ENCODE assay signal across 16 mouse cellular contexts in genomic region chr1:133779043-133779442, GRCm38 (mm10). TPM values are rescaled to one million over a fixed set of nuclear protein-coding genes. Genes with fewer than 3 reads are reported as not detected.
DNase-seq lines count a peak whose midpoint lies in the region; ATAC-seq and TF ChIP-seq lines count a peak whose summit lies in the region.
"Had no signal": no experiment of that assay in that cellular context is flagged by ENCODE, and none has a peak within 500 bp of the region (broad histone marks: within the 10 kb centered on the region; RNA-seq: fewer than 3 reads in every experiment).

No protein-coding gene starts in this region.

- DNase-seq in kidney, adult 2 months, result peak; percentile 21
- peak; percentile 41 for DNase-seq in urinary bladder, postnatal 14 days (ENCODE audit: low spot score)
- no peak for DNase-seq in urinary bladder, postnatal 25 days (ENCODE audit: low spot score)
- DNase-seq in thymus, postnatal 0 days (ENCODE audit: low spot score), result no peak
- DNase-seq in forebrain, embryonic 11.5 days (ENCODE audit: low spot score), result no peak
- DNase-seq: forebrain, postnatal 0 days; gastrocnemius, postnatal 10 days; heart, postnatal 36 days; layer of hippocampus, adult 9-11 months; left cerebral cortex, postnatal 4 days had no signal

- H3K9me3 ChIP-seq in kidney, embryonic 15.5 days (replicated peaks), result no peaks in the 10 kb centered on the region
- no peaks in the 10 kb centered on the region for H3K9me3 ChIP-seq in forebrain, embryonic 11.5 days (ENCODE audit: control insufficient read depth, low read length)
- H3K9me3 ChIP-seq: liver, embryonic 15.5 days had no signal

- TF ChIP-seq POLR2A in kidney, adult 2 months (IDR thresholded peaks at IDR 0.05; ENCODE audit: low read depth, low read length), result no peak

- H3K4me2 ChIP-seq in kidney, embryonic 15.5 days, result no peak overlapping the region
- no peak overlapping the region for H3K4me2 ChIP-seq in forebrain, embryonic 11.5 days (ENCODE audit: low read depth, low read length, severe bottlenecking)
- H3K4me2 ChIP-seq: heart, embryonic 11.5 days; liver, embryonic 15.5 days had no signal

- no peak overlapping the region for H3K4me3 ChIP-seq in kidney, adult 2 months (ENCODE audit: insufficient read depth, low read depth, low read length)
- no peak overlapping the region for H3K4me3 ChIP-seq in kidney, embryonic 15.5 days (replicated peaks)
- H3K4me3 ChIP-seq in forebrain, embryonic 11.5 days (ENCODE audit: low read depth, low read length), result no peak overlapping the region
- H3K4me3 ChIP-seq: liver, embryonic 15.5 days had no signal

- no peak for TF ChIP-seq CTCF in kidney, adult 2 months (conservative IDR thresholded peaks at IDR 0.05; ENCODE audit: insufficient read depth, insufficient read length, low read depth, low read length)

- no peak overlapping the region for H3K9ac ChIP-seq in kidney, embryonic 15.5 days
- no peak overlapping the region for H3K9ac ChIP-seq in forebrain, embryonic 11.5 days (ENCODE audit: low read length)
- H3K9ac ChIP-seq: forebrain, postnatal 0 days; liver, embryonic 15.5 days had no signal

- no peaks in the 10 kb centered on the region for H3K36me3 ChIP-seq in kidney, adult 2 months (ENCODE audit: control insufficient read depth, insufficient read depth, low read length)
- no peaks in the 10 kb centered on the region for H3K36me3 ChIP-seq in kidney, embryonic 15.5 days
- no peaks in the 10 kb centered on the region for H3K36me3 ChIP-seq in forebrain, embryonic 11.5 days (ENCODE audit: control insufficient read depth, insufficient read depth, low read length)

- WGBS in kidney, adult 2 months, result 100% methylated on average over 1 of the region's 1 CpGs
- WGBS in kidney, embryonic 15.5 days, result 92% methylated on average over 1 of the region's 1 CpGs
- 97% methylated on average over 1 of the region's 1 CpGs for WGBS in forebrain, embryonic 11.5 days

- ATAC-seq in kidney, embryonic 15.5 days (replicated peaks; ENCODE audit: low FRiP score), result no peak
- ATAC-seq in granulocyte monocyte progenitor cell, adult 5-6 weeks (replicated peaks; ENCODE audit: poor library complexity, severe bottlenecking), result peak; percentile 40
- no peak for ATAC-seq in forebrain, embryonic 11.5 days (replicated peaks; ENCODE audit: low FRiP score)
- ATAC-seq: forebrain, postnatal 0 days had no signal

- no peak overlapping the region for H3K27ac ChIP-seq in kidney, adult 2 months (ENCODE audit: insufficient read depth, low read depth, low read length)
- no peak overlapping the region for H3K27ac ChIP-seq in kidney, embryonic 15.5 days
- H3K27ac ChIP-seq in forebrain, embryonic 11.5 days (ENCODE audit: low read depth, low read length), result no peak overlapping the region
- H3K27ac ChIP-seq: liver, embryonic 15.5 days; macrophage had no signal

- no peaks in the 10 kb centered on the region for H3K4me1 ChIP-seq in kidney, adult 2 months (ENCODE audit: control insufficient read depth, insufficient read depth, low read length)
- no peaks in the 10 kb centered on the region for H3K4me1 ChIP-seq in kidney, embryonic 15.5 days
- H3K4me1 ChIP-seq in forebrain, embryonic 11.5 days (replicated peaks; ENCODE audit: control insufficient read depth, insufficient read depth, low read length), result no peaks in the 10 kb centered on the region

- no peaks in the 10 kb centered on the region for H3K27me3 ChIP-seq in kidney, adult 2 months (replicated peaks; ENCODE audit: control insufficient read depth, insufficient read depth, low read length)
- no peaks in the 10 kb centered on the region for H3K27me3 ChIP-seq in kidney, embryonic 15.5 days
- no peaks in the 10 kb centered on the region for H3K27me3 ChIP-seq in forebrain, embryonic 11.5 days (ENCODE audit: control insufficient read depth, insufficient read depth, low read length)
- H3K27me3 ChIP-seq: CH12.LX; liver, embryonic 15.5 days had no signal

RNA-seq across cellular contexts. Expression of gene Atp2b4, which starts 21.8 kb away (rescaled TPM):
- 4.9 and 6.1 TPM in 2 replicates for polyA plus RNA-seq in kidney, adult 2 months (2012; rRNA removed)
- 7.2 and 8.5 TPM in 2 replicates for polyA plus RNA-seq in kidney, embryonic 15.5 days (2015; fragmentation: Nextera tagmentation; extraction: Ambion mirVana)
- 44.2 and 58.3 TPM in 2 replicates for total RNA-seq in granulocyte monocyte progenitor cell, adult 5-6 weeks (2014; fragmentation: Nextera tagmentation)
- total RNA-seq in granulocyte monocyte progenitor cell, adult 5-6 weeks (2017), result 27.1 and 32.1 TPM in 2 replicates
- polyA plus RNA-seq in thymus, postnatal 0 days (2015; fragmentation: Nextera tagmentation; extraction: Ambion mirVana), result 3.1 and 3.5 TPM in 2 replicates
- polyA plus RNA-seq in forebrain, embryonic 11.5 days (2014; fragmentation: Nextera tagmentation; extraction: Ambion mirVana), result 7.4 and 8.2 TPM in 2 replicates

Comparison
In these comparisons a context has a peak if more than half of its experiments do, and no peak if none do; other contexts are left out.
1. DNase-seq: peak in kidney, adult 2 months (single experiment) and urinary bladder, postnatal 14 days (single experiment); none in urinary bladder, postnatal 25 days (single experiment), thymus, postnatal 0 days (single experiment) and forebrain, embryonic 11.5 days (single experiment).